Mouse (Mus musculus): ENCODE data around the gene Fhdc1. TPM values are rescaled to one million over a fixed set of nuclear protein-coding genes. Genes with fewer than 3 reads are reported as not detected.
A peak's percentile ranks its signal among the peaks of the same experiment; 100 is the strongest.

Gene Fhdc1
- 6.2 and 6.8 TPM in 2 replicates for polyA plus RNA-seq (2014; fragmentation: Nextera tagmentation; extraction: Ambion mirVana)

GRCm38 (mm10) chr3:84480006-84480897 lies at the start of gene Fhdc1:
Fhdc1 (minus strand) TSS chr3:84480429.
- Histone ChIP-seq H3K4me2 (ENCODE audit: low read depth, low read length) (peak within 1 kb of the TSS; percentile 99), H3K4me1 (ENCODE audit: control insufficient read depth, insufficient read depth, low read length) (peaks cover 8% of the 10 kb centered on the region; the same call in 1 of the 2 replicates), H3K36me3 (ENCODE audit: control insufficient read depth, insufficient read depth, low read length) (no peaks in the 10 kb centered on the region), H3K9me3 (ENCODE audit: control insufficient read depth, low read length) (no peaks in the 10 kb centered on the region), H3K9ac (ENCODE audit: low read depth, low read length) (peak within 1 kb of the TSS; percentile 68), H3K27ac (replicated peaks; ENCODE audit: low read depth, low read length) (peak within 1 kb of the TSS; percentile 57), H3K4me3 (ENCODE audit: low read depth, low read length) (peak within 1 kb of the TSS; percentile 68), H3K27me3 (replicated peaks; ENCODE audit: control insufficient read depth, insufficient read depth, low read length) (peaks cover 40% of the 10 kb centered on the region)
- peak; percentile 66 for DNase-seq (ENCODE audit: low spot score)
- peak; percentile 87 for ATAC-seq (ENCODE audit: low read depth)
- WGBS, result under 1% methylated on average over 44 of the region's 82 CpGs

GRCm38 (mm10) chr3:84529021-84529420 lies 48.8 kb upstream of the Fhdc1 start:
- Histone ChIP-seq H3K4me1 (ENCODE audit: control insufficient read depth, insufficient read depth, low read length) (no peaks in the 10 kb centered on the region), H3K4me2 (ENCODE audit: low read depth, low read length) (no peak overlapping the region)
- WGBS, result 65% methylated on average over 2 of the region's 2 CpGs

GRCm38 (mm10) chr3:84524952-84525351 lies 44.7 kb upstream of the Fhdc1 start:
- Histone ChIP-seq H3K9me3 (ENCODE audit: control insufficient read depth, low read length) (no peaks in the 10 kb centered on the region), H3K4me1 (ENCODE audit: control insufficient read depth, insufficient read depth, low read length) (no peaks in the 10 kb centered on the region), H3K36me3 (ENCODE audit: control insufficient read depth, insufficient read depth, low read length) (peaks cover 8% of the 10 kb centered on the region), H3K9ac (ENCODE audit: low read depth, low read length) (no peak overlapping the region), H3K4me2 (ENCODE audit: low read depth, low read length) (no peak overlapping the region), H3K27me3 (replicated peaks; ENCODE audit: control insufficient read depth, insufficient read depth, low read length) (no peaks in the 10 kb centered on the region), H3K27ac (replicated peaks; ENCODE audit: low read depth, low read length) (no peak overlapping the region), H3K4me3 (ENCODE audit: low read depth, low read length) (no peak overlapping the region)
- no peak for ATAC-seq (ENCODE audit: low read depth)
- WGBS, result 92% methylated on average over 1 of the region's 1 CpGs
- DNase-seq (ENCODE audit: low spot score), result no peak

More at GRCm38 (mm10) chr3:84529021-84529420, 48.8 kb upstream of the Fhdc1 start:
- DNase-seq (ENCODE audit: low spot score) (no peak), ATAC-seq (ENCODE audit: low read depth) (no peak)
- peaks cover 12% of the 10 kb centered on the region for H3K36me3 ChIP-seq (ENCODE audit: control insufficient read depth, insufficient read depth, low read length)
- no peaks in the 10 kb centered on the region for H3K27me3 ChIP-seq (replicated peaks; ENCODE audit: control insufficient read depth, insufficient read depth, low read length)
- no peak overlapping the region for H3K27ac ChIP-seq (replicated peaks; ENCODE audit: low read depth, low read length)
- no peak overlapping the region for H3K9ac ChIP-seq (ENCODE audit: low read depth, low read length)
- H3K4me3 ChIP-seq (ENCODE audit: low read depth, low read length), result no peak overlapping the region
- no peaks in the 10 kb centered on the region for H3K9me3 ChIP-seq (ENCODE audit: control insufficient read depth, low read length)

GRCm38 (mm10) chr3:84516163-84516562 lies 35.9 kb upstream of the Fhdc1 start:
- Histone ChIP-seq H3K27ac (replicated peaks; ENCODE audit: low read depth, low read length) (no peak overlapping the region), H3K9ac (ENCODE audit: low read depth, low read length) (no peak overlapping the region), H3K9me3 (ENCODE audit: control insufficient read depth, low read length) (no peaks in the 10 kb centered on the region), H3K4me2 (ENCODE audit: low read depth, low read length) (no peak overlapping the region), H3K4me3 (ENCODE audit: low read depth, low read length) (no peak overlapping the region), H3K4me1 (ENCODE audit: control insufficient read depth, insufficient read depth, low read length) (no peaks in the 10 kb centered on the region), H3K27me3 (replicated peaks; ENCODE audit: control insufficient read depth, insufficient read depth, low read length) (no peaks in the 10 kb centered on the region), H3K36me3 (ENCODE audit: control insufficient read depth, insufficient read depth, low read length) (peaks cover 25% of the 10 kb centered on the region; the same call in 1 of the 2 replicates)
- ATAC-seq (ENCODE audit: low read depth) (no peak), DNase-seq (ENCODE audit: low spot score) (no peak)
- WGBS, result 92% methylated on average over 3 of the region's 3 CpGs

GRCm38 (mm10) chr3:84512774-84513515 lies 32.7 kb upstream of the Fhdc1 start:
- ATAC-seq (ENCODE audit: low read depth) (no peak), DNase-seq (ENCODE audit: low spot score) (no peak)
- no peak overlapping the region for H3K4me2 ChIP-seq (ENCODE audit: low read depth, low read length)
- no peaks in the 10 kb centered on the region for H3K9me3 ChIP-seq (ENCODE audit: control insufficient read depth, low read length)
- no peak overlapping the region for H3K4me3 ChIP-seq (ENCODE audit: low read depth, low read length)
- no peaks in the 10 kb centered on the region for H3K27me3 ChIP-seq (replicated peaks; ENCODE audit: control insufficient read depth, insufficient read depth, low read length)
- no peaks in the 10 kb centered on the region for H3K4me1 ChIP-seq (ENCODE audit: control insufficient read depth, insufficient read depth, low read length)
- H3K27ac ChIP-seq (replicated peaks; ENCODE audit: low read depth, low read length), result no peak overlapping the region
- peaks cover 18% of the 10 kb centered on the region; the same call in 1 of the 2 replicates for H3K36me3 ChIP-seq (ENCODE audit: control insufficient read depth, insufficient read depth, low read length)
- H3K9ac ChIP-seq (ENCODE audit: low read depth, low read length), result no peak overlapping the region
- WGBS, result 68% methylated on average over 6 of the region's 6 CpGs

GRCm38 (mm10) chr3:84505193-84505592 lies 25.0 kb upstream of the Fhdc1 start:
- ATAC-seq (ENCODE audit: low read depth) (no peak), DNase-seq (ENCODE audit: low spot score) (no peak)
- WGBS, result 91% methylated on average over 4 of the region's 4 CpGs
- Histone ChIP-seq H3K36me3 (ENCODE audit: control insufficient read depth, insufficient read depth, low read length) (0 out of 2 replicates have a peak, but pooled peaks cover 11% of the 10 kb centered on the region), H3K4me1 (ENCODE audit: control insufficient read depth, insufficient read depth, low read length) (peaks cover 4% of the 10 kb centered on the region), H3K27ac (replicated peaks; ENCODE audit: low read depth, low read length) (no peak overlapping the region), H3K4me2 (ENCODE audit: low read depth, low read length) (no peak overlapping the region), H3K27me3 (replicated peaks; ENCODE audit: control insufficient read depth, insufficient read depth, low read length) (no peaks in the 10 kb centered on the region), H3K9me3 (ENCODE audit: control insufficient read depth, low read length) (no peaks in the 10 kb centered on the region), H3K9ac (ENCODE audit: low read depth, low read length) (no peak overlapping the region), H3K4me3 (ENCODE audit: low read depth, low read length) (no peak overlapping the region)

GRCm38 (mm10) chr3:84504291-84504690 lies 24.1 kb upstream of the Fhdc1 start:
- no peaks in the 10 kb centered on the region for H3K27me3 ChIP-seq (replicated peaks; ENCODE audit: control insufficient read depth, insufficient read depth, low read length)
- no peaks in the 10 kb centered on the region for H3K9me3 ChIP-seq (ENCODE audit: control insufficient read depth, low read length)
- 85% methylated on average over 8 of the region's 8 CpGs for WGBS
- no peak overlapping the region for H3K4me2 ChIP-seq (ENCODE audit: low read depth, low read length)
- H3K4me1 ChIP-seq (ENCODE audit: control insufficient read depth, insufficient read depth, low read length), result peaks cover 5% of the 10 kb centered on the region
- no peak for ATAC-seq (ENCODE audit: low read depth)
- no peak overlapping the region for H3K4me3 ChIP-seq (ENCODE audit: low read depth, low read length)
- DNase-seq (ENCODE audit: low spot score), result no peak
- H3K9ac ChIP-seq (ENCODE audit: low read depth, low read length), result no peak overlapping the region
- H3K27ac ChIP-seq (replicated peaks; ENCODE audit: low read depth, low read length), result no peak overlapping the region
- H3K36me3 ChIP-seq (ENCODE audit: control insufficient read depth, insufficient read depth, low read length), result 0 out of 2 replicates have a peak, but pooled peaks cover 10% of the 10 kb centered on the region

GRCm38 (mm10) chr3:84502101-84502500 lies 21.9 kb upstream of the Fhdc1 start:
- ATAC-seq (ENCODE audit: low read depth), result no peak
- no peak overlapping the region for H3K4me3 ChIP-seq (ENCODE audit: low read depth, low read length)
- DNase-seq (ENCODE audit: low spot score), result no peak
- no peaks in the 10 kb centered on the region for H3K27me3 ChIP-seq (replicated peaks; ENCODE audit: control insufficient read depth, insufficient read depth, low read length)
- H3K36me3 ChIP-seq (ENCODE audit: control insufficient read depth, insufficient read depth, low read length), result peaks cover 10% of the 10 kb centered on the region; the same call in 1 of the 2 replicates
- H3K9me3 ChIP-seq (ENCODE audit: control insufficient read depth, low read length), result no peaks in the 10 kb centered on the region
- H3K4me2 ChIP-seq (ENCODE audit: low read depth, low read length), result no peak overlapping the region
- H3K9ac ChIP-seq (ENCODE audit: low read depth, low read length), result no peak overlapping the region
- 61% methylated on average over 2 of the region's 2 CpGs for WGBS
- H3K27ac ChIP-seq (replicated peaks; ENCODE audit: low read depth, low read length), result no peak overlapping the region
- peaks cover 5% of the 10 kb centered on the region for H3K4me1 ChIP-seq (ENCODE audit: control insufficient read depth, insufficient read depth, low read length)
